In genomic region chr5:121711928-121712231, GRCm38 (mm10) we compare ENCODE assay signal across 8 mouse cellular contexts. TPM values are rescaled to one million over a fixed set of nuclear protein-coding genes. Genes with fewer than 3 reads are reported as not detected.
DNase-seq lines count a peak whose midpoint lies in the region; ATAC-seq and TF ChIP-seq lines count a peak whose summit lies in the region.

No protein-coding gene starts in this region.

- H3K4me3 ChIP-seq in heart, embryonic 16.5 days (ENCODE audit: low read length): peak overlapping the region; percentile 99
- peak overlapping the region; percentile 79 for H3K4me3 ChIP-seq in bone marrow, adult 2 months (replicated peaks; ENCODE audit: control insufficient read depth, low read depth, low read length)
- peak overlapping the region; percentile 99 for H3K4me3 ChIP-seq in hindbrain, embryonic 13.5 days
- peak overlapping the region; percentile 97 for H3K4me3 ChIP-seq in midbrain, embryonic 13.5 days (replicated peaks)

- WGBS in heart, embryonic 16.5 days: under 1% methylated on average over 54 of the region's 57 CpGs
- 13% methylated on average over 53 of the region's 57 CpGs for WGBS in bone marrow, adult 2 months
- WGBS in hindbrain, embryonic 13.5 days: 1% methylated on average over 41 of the region's 57 CpGs
- WGBS in midbrain, embryonic 13.5 days: under 1% methylated on average over 31 of the region's 57 CpGs

- H3K36me3 ChIP-seq in heart, embryonic 16.5 days (ENCODE audit: control insufficient read depth, insufficient read depth): no peaks in the 10 kb centered on the region
- H3K36me3 ChIP-seq in hindbrain, embryonic 13.5 days: no peaks in the 10 kb centered on the region
- no peaks in the 10 kb centered on the region for H3K36me3 ChIP-seq in midbrain, embryonic 13.5 days

- no peak for DNase-seq in heart, adult 9 months (ENCODE audit: low spot score in 2 of 2)
- DNase-seq in gastrocnemius, postnatal 10 days: no peak
- DNase-seq in thymus, postnatal 25 days: no peak
- no peak for DNase-seq in thymus, adult 18-20 months

- H3K4me2 ChIP-seq in heart, embryonic 16.5 days (ENCODE audit: low read depth, low read length): peak overlapping the region; percentile 82
- H3K4me2 ChIP-seq in hindbrain, embryonic 13.5 days: peak overlapping the region; percentile 89
- peak overlapping the region; percentile 79 for H3K4me2 ChIP-seq in midbrain, embryonic 13.5 days (replicated peaks)

- peak overlapping the region; percentile 98 for H3K27ac ChIP-seq in heart, embryonic 16.5 days (ENCODE audit: low read length)
- peak overlapping the region; percentile 95 for H3K27ac ChIP-seq in bone marrow, adult 2 months (ENCODE audit: control insufficient read depth, insufficient read depth, low read depth, low read length, poor library complexity)
- H3K27ac ChIP-seq in hindbrain, embryonic 13.5 days: peak overlapping the region; percentile 98
- H3K27ac ChIP-seq in midbrain, embryonic 13.5 days: peak overlapping the region; percentile 98

- ATAC-seq in heart, embryonic 16.5 days (replicated peaks; ENCODE audit: extremely low read depth, insufficient read depth, low FRiP score): peak; percentile 20; the same call in 1 of the 2 replicates
- peak; percentile 57 for ATAC-seq in hindbrain, embryonic 13.5 days (ENCODE audit: low FRiP score)
- peak; percentile 69 for ATAC-seq in midbrain, embryonic 13.5 days

- no peak for TF ChIP-seq CTCF in bone marrow, adult 2 months (IDR thresholded peaks at IDR 0.05; ENCODE audit: control insufficient read depth, insufficient read depth, low read length)

- H3K27me3 ChIP-seq in heart, embryonic 16.5 days (ENCODE audit: control insufficient read depth, insufficient read depth, low read length): no peaks in the 10 kb centered on the region
- H3K27me3 ChIP-seq in hindbrain, embryonic 13.5 days: no peaks in the 10 kb centered on the region
- H3K27me3 ChIP-seq in midbrain, embryonic 13.5 days: no peaks in the 10 kb centered on the region

- peak overlapping the region; percentile 99 for H3K9ac ChIP-seq in heart, embryonic 16.5 days (ENCODE audit: low read length)
- H3K9ac ChIP-seq in hindbrain, embryonic 13.5 days: peak overlapping the region; percentile 99
- H3K9ac ChIP-seq in midbrain, embryonic 13.5 days (replicated peaks): peak overlapping the region; percentile 98

- TF ChIP-seq POLR2A in bone marrow, adult 2 months (IDR thresholded peaks at IDR 0.05; ENCODE audit: borderline replicate concordance, control insufficient read depth, low read depth, low read length): no peak

- no peaks in the 10 kb centered on the region for H3K9me3 ChIP-seq in heart, embryonic 16.5 days (replicated peaks; ENCODE audit: control insufficient read depth, low read length)
- H3K9me3 ChIP-seq in hindbrain, embryonic 13.5 days: no peaks in the 10 kb centered on the region
- no peaks in the 10 kb centered on the region for H3K9me3 ChIP-seq in midbrain, embryonic 13.5 days

- peaks cover 29% of the 10 kb centered on the region for H3K4me1 ChIP-seq in heart, embryonic 16.5 days (ENCODE audit: control insufficient read depth, insufficient read depth, low read length)
- no peaks in the 10 kb centered on the region for H3K4me1 ChIP-seq in bone marrow, adult 2 months (ENCODE audit: control insufficient read depth, insufficient read depth, low read length)
- H3K4me1 ChIP-seq in hindbrain, embryonic 13.5 days (replicated peaks): peaks cover 47% of the 10 kb centered on the region
- peaks cover 43% of the 10 kb centered on the region for H3K4me1 ChIP-seq in midbrain, embryonic 13.5 days (replicated peaks)

RNA-seq across cellular contexts. Expression of gene Atxn2, which starts 0.7 kb away (rescaled TPM):
- 36.0 and 38.4 TPM in 2 replicates for polyA plus RNA-seq in heart, embryonic 16.5 days (2015; fragmentation: Nextera tagmentation; extraction: Ambion mirVana)
- 42.8 and 60.6 TPM in 2 replicates for polyA plus RNA-seq in bone marrow, adult 2 months (2011; ENCODE audit: insufficient read depth, insufficient read length, low replicate concordance, missing spikeins)
- 60.9 and 68.3 TPM in 2 replicates for polyA plus RNA-seq in hindbrain, embryonic 13.5 days (2015; fragmentation: Nextera tagmentation; extraction: Ambion mirVana)
- polyA plus RNA-seq in midbrain, embryonic 13.5 days (2015; fragmentation: Nextera tagmentation; extraction: Ambion mirVana): 57.6 and 68.1 TPM in 2 replicates
- 100 to 1,000 TPM; 127 to 152 TPM for total RNA-seq in gastrocnemius, postnatal 10 days (2021)

RNA-seq across cellular contexts. Expression of gene Brap, which starts 51.5 kb away (rescaled TPM):
- polyA plus RNA-seq in heart, embryonic 16.5 days (2015; fragmentation: Nextera tagmentation; extraction: Ambion mirVana): 29.0 and 30.0 TPM in 2 replicates
- polyA plus RNA-seq in bone marrow, adult 2 months (2011; ENCODE audit: insufficient read depth, insufficient read length, low replicate concordance, missing spikeins): 18.7 and 23.4 TPM in 2 replicates
- polyA plus RNA-seq in hindbrain, embryonic 13.5 days (2015; fragmentation: Nextera tagmentation; extraction: Ambion mirVana): 44.3 and 44.5 TPM in 2 replicates
- polyA plus RNA-seq in midbrain, embryonic 13.5 days (2015; fragmentation: Nextera tagmentation; extraction: Ambion mirVana): 42.7 and 44.9 TPM in 2 replicates
- 10 to 100 TPM; 24.2 to 26.2 TPM for total RNA-seq in gastrocnemius, postnatal 10 days (2021)

RNA-seq across cellular contexts. Expression of gene Acad10, which starts 51.6 kb away (rescaled TPM):
- 2.2 and 2.6 TPM in 2 replicates for polyA plus RNA-seq in heart, embryonic 16.5 days (2015; fragmentation: Nextera tagmentation; extraction: Ambion mirVana)
- 2.6 and 8.6 TPM in 2 replicates for polyA plus RNA-seq in bone marrow, adult 2 months (2011; ENCODE audit: insufficient read depth, insufficient read length, low replicate concordance, missing spikeins)
- 1.7 and 1.9 TPM in 2 replicates for polyA plus RNA-seq in hindbrain, embryonic 13.5 days (2015; fragmentation: Nextera tagmentation; extraction: Ambion mirVana)
- polyA plus RNA-seq in midbrain, embryonic 13.5 days (2015; fragmentation: Nextera tagmentation; extraction: Ambion mirVana): 1.8 and 2.3 TPM in 2 replicates
- total RNA-seq in gastrocnemius, postnatal 10 days (2021): 1 to 10 TPM; 5.6 to 6.1 TPM
